Mouse (Mus musculus) lung, embryonic 14.5 days (tissue): Measurements from ENCODE around the gene Grb2. TPM values are rescaled to one million over a fixed set of nuclear protein-coding genes. Genes with fewer than 3 reads are reported as not detected.

Experiments used
- ATAC-seq: fragments of 200-750 bp; cut with Nextera tagmentation; 2 replicates; pipeline ENCODE4 v1.8.0; 2017; ENCODE audit warnings: mild to moderate bottlenecking, moderate TSS enrichment, moderate library complexity; ENCODE audit not compliant: insufficient read depth
- DNase-seq: peaks from one replicate; pipeline ENCODE4 v3.0.0-alpha.2; 2015
- H3K27ac ChIP-seq: fragments of 300-500 bp; sonication (generic); 2 replicates; pipeline ENCODE4 v1.5.1; 2014; ENCODE audit warnings: low read depth, mild to moderate bottlenecking, moderate library complexity
- H3K27me3 ChIP-seq: fragments of 300-500 bp; sonication (generic); 2 replicates; pipeline ENCODE4 v1.6.1; 2014; ENCODE audit warnings: low read length, control low read depth; ENCODE audit not compliant: insufficient read depth
- H3K36me3 ChIP-seq: fragments of 300-500 bp; sonication (generic); 2 replicates; pipeline ENCODE4 v1.6.1; 2014; ENCODE audit warnings: control low read depth; ENCODE audit not compliant: insufficient read depth
- H3K4me1 ChIP-seq: fragments of 300-500 bp; sonication (generic); 2 replicates; pipeline ENCODE4 v1.6.1; 2014; ENCODE audit warnings: antibody characterized with exemption, control low read depth; ENCODE audit not compliant: insufficient read depth
- H3K4me2 ChIP-seq: fragments of 300-500 bp; sonication (generic); 2 replicates; pipeline ENCODE4 v1.6.1; 2014; ENCODE audit warnings: mild to moderate bottlenecking
- H3K4me3 ChIP-seq: fragments of 300-500 bp; sonication (generic); 2 replicates; pipeline ENCODE4 v1.5.1; 2014; ENCODE audit warnings: low read depth, low read length
- H3K9ac ChIP-seq: fragments of 300-500 bp; sonication (generic); 2 replicates; pipeline ENCODE4 v1.6.1; 2014
- H3K9me3 ChIP-seq: fragments of 300-500 bp; sonication (generic); 2 replicates; pipeline ENCODE4 v1.6.1; 2016; ENCODE audit warnings: low read depth, low read length, control low read depth
- CTCF ChIP-seq: IDR thresholded peaks from 2 replicates; pipeline ENCODE4 v1.5.1; 2016; ENCODE audit warnings: antibody characterized with exemption, low read depth
- WGBS: fragments of 180-500 bp; shearing (Covaris S2); extraction: QIAGEN DNeasy Blood & Tissue Kit; methylation state at CpG from one replicate; pipeline ENCODE4 v1.1.7; 2014; 5-methylcytosine and 5-hydroxymethylcytosine counted together
- polyA plus RNA-seq: library from polyadenylated mRNA; unstranded; fragments of >200 nt; fragmentation: Nextera tagmentation; extraction: Ambion mirVana; gene quantifications from 2 replicates; pipeline ENCODE4 v1.2.1, GENCODE M21; 2014

Grb2 gene
- polyA plus RNA-seq, 1 experiment from 2014 or later = 41.5 TPM

GRCm38 (mm10) chr11:115606733-115607132, 101.7 kb downstream of the Grb2 start:
- WGBS = 95% methylated on average over 18 of the region's 18 CpGs
- DNase-seq = no peak
- Histone ChIP-seq H3K4me1 (peaks cover 15% of the 10 kb centered on the region), H3K4me3 (no peak overlapping the region), H3K9ac (no peak overlapping the region), H3K4me2 (no peak overlapping the region), H3K27me3 (no peaks in the 10 kb centered on the region), H3K27ac (no peak overlapping the region), H3K36me3 (peaks cover 45% of the 10 kb centered on the region), H3K9me3 (no peaks in the 10 kb centered on the region)
- no peak for ATAC-seq
- no peak for TF ChIP-seq CTCF

DNA sequence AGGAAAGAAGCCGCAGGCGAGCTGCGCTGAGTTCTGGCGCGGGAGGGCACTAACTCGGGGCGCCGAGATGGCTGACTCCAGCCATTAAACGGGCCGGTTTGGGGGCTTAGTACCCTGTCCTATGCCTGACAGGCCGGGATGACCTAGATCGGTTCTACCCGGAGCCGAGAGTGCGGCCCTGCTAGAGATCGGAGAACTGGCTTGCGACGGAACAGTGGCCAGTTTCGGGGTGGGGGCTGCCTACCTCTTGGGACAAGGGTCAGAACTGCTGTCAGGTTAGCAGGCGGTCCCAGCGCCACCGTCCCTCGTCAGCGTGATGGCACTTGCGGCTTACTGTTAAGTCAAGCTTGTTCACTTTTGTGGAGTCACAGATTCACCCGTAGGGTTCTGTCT, 104.1 kb downstream of the Grb2 start:
- Histone ChIP-seq H3K27me3 (no peaks in the 10 kb centered on the region), H3K36me3 (peaks cover 54% of the 10 kb centered on the region), H3K27ac (peak overlapping the region; percentile 85), H3K4me3 (peak overlapping the region; percentile 98), H3K4me2 (peak overlapping the region; percentile 94), H3K4me1 (peaks cover 13% of the 10 kb centered on the region), H3K9ac (peak overlapping the region; percentile 94), H3K9me3 (no peaks in the 10 kb centered on the region)
- no peak for TF ChIP-seq CTCF
- ATAC-seq = peak; percentile 25; the same call in 1 of the 2 replicates
- WGBS = under 1% methylated on average over 26 of the region's 26 CpGs
- no peak for DNase-seq

DNA sequence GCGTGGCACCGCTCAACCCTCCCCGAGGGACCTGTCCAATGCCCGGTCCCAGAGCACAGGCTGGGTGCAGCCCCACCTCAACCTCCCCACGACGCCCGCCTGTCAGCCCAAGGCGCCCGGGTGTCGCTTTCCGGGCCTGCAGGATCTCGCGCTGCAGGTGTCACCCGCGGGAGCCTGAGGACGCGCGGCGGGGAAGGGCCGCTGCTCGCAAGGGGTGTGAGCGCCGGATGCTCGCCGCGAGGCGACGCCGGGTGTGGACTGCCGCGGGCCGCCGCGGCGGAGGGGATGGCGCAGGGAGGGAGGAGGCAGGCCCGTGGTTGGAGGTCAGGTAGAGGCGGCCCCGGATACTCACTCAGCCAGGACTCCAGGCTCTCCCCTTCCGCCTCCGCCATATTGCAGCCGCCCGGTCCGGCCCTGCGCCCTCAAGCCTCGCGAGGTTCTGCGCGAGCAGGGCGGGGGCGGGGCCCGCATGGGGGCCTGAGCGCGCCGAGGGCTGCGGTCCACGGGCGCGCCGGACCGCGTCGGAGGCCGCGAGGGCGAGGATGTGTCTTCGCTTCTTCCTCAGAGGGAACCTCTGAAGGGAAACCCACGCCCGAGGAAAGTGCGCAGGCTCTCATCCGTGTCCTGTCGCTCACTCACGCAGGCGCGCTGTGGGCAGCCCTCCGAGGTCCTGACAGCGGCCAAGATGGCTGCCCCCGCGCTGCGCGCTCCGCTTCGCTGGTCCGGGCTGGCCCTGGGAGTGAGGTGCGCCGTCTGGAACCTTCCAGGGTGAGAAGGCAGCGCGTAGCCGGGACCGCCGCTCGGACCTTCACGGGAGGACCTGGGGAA, 104.7 kb downstream of the Grb2 start, which contains the start of the genes Mrps7 and Gga3:
Mrps7 (plus strand) TSS at position 450 of the 828 bp plus-strand sequence.
Gga3 (minus strand) TSS at position 576 of the 828 bp plus-strand sequence.
- Histone ChIP-seq H3K4me3 (peak within 1 kb of the TSS; percentile 98), H3K4me2 (peak within 1 kb of the TSS; percentile 94), H3K9ac (peak within 1 kb of the TSS; percentile 94), H3K27ac (peak within 1 kb of the TSS; percentile 85), H3K9me3 (no peaks in the 10 kb centered on the region), H3K27me3 (no peaks in the 10 kb centered on the region), H3K36me3 (peaks cover 48% of the 10 kb centered on the region), H3K4me1 (peaks cover 13% of the 10 kb centered on the region)
- WGBS = 0% methylated on average over 83 of the region's 93 CpGs
- DNase-seq (peak; percentile 93), ATAC-seq (peak; percentile 97)
- TF ChIP-seq CTCF = no peak

- Histone ChIP-seq H3K9me3 (no peaks in the 10 kb centered on the region), H3K36me3 (peaks cover 42% of the 10 kb centered on the region), H3K4me2 (peak overlapping the region; percentile 94), H3K27me3 (no peaks in the 10 kb centered on the region), H3K4me3 (peak overlapping the region; percentile 98), H3K27ac (peak overlapping the region; percentile 85; the same call in 1 of the 2 replicates), H3K4me1 (peaks cover 13% of the 10 kb centered on the region), H3K9ac (peak overlapping the region; percentile 94)
- ATAC-seq = no peak
- no peak for TF ChIP-seq CTCF
- no peak for DNase-seq
- 5% methylated on average over 15 of the region's 15 CpGs for WGBS
Measured at GRCm38 (mm10) chr11:115603128-115603475, 105.3 kb downstream of the Grb2 start.

DNA sequence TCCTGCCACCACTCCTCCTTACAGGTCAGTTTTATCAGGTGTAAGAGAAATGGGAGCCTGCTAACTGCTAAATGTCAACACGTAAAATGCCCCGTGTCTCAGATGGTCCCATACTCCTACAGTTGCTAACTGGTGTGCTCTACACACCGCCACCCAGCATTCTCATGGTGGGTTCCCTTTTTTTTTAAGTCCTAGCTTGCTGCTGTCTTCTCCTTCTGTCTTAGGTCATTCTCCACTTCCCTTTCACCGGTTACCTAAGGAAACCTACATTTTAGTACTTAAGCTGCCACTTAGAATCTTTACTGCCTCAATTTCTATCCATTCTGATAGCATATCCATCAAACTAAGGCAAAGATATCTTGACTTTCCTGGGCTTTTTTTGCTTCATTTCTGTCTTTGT, 107.2 kb downstream of the Grb2 start:
- Histone ChIP-seq H3K27me3 (no peaks in the 10 kb centered on the region), H3K4me2 (no peak overlapping the region), H3K9ac (no peak overlapping the region), H3K36me3 (peaks cover 41% of the 10 kb centered on the region), H3K27ac (no peak overlapping the region), H3K4me3 (no peak overlapping the region), H3K9me3 (no peaks in the 10 kb centered on the region), H3K4me1 (peaks cover 13% of the 10 kb centered on the region)
- TF ChIP-seq CTCF = no peak
- DNase-seq (no peak), ATAC-seq (no peak)
- WGBS = 74% methylated on average over 4 of the region's 4 CpGs

- no peak for TF ChIP-seq CTCF
- no peaks in the 10 kb centered on the region for H3K27me3 ChIP-seq
- DNase-seq = no peak
- no peak overlapping the region for H3K9ac ChIP-seq
- no peak overlapping the region for H3K4me3 ChIP-seq
- H3K27ac ChIP-seq = no peak overlapping the region
- WGBS = 89% methylated on average over 15 of the region's 15 CpGs
- no peak overlapping the region for H3K4me2 ChIP-seq
- H3K9me3 ChIP-seq = no peaks in the 10 kb centered on the region
- H3K36me3 ChIP-seq = peaks cover 41% of the 10 kb centered on the region
- no peak for ATAC-seq
- peaks cover 13% of the 10 kb centered on the region for H3K4me1 ChIP-seq
Measured at GRCm38 (mm10) chr11:115600743-115601142, 107.7 kb downstream of the Grb2 start.

GRCm38 (mm10) chr11:115599722-115600121, 108.7 kb downstream of the Grb2 start:
- no peak for DNase-seq
- Histone ChIP-seq H3K27ac (no peak overlapping the region), H3K4me3 (no peak overlapping the region), H3K27me3 (no peaks in the 10 kb centered on the region), H3K4me2 (no peak overlapping the region), H3K9me3 (no peaks in the 10 kb centered on the region), H3K9ac (no peak overlapping the region), H3K4me1 (peaks cover 9% of the 10 kb centered on the region), H3K36me3 (peaks cover 42% of the 10 kb centered on the region)
- TF ChIP-seq CTCF = no peak
- no peak for ATAC-seq
- WGBS = 94% methylated on average over 7 of the region's 7 CpGs
